Mouse (Mus musculus) olfactory bulb, adult 2 months (tissue): Measurements from ENCODE around the gene Mapk13.

Source experiments
- CTCF ChIP-seq: fragments of 200-500 bp; IDR thresholded peaks from 2 replicates; pipeline ENCODE4 v1.5.1; 2012; ENCODE audit warnings: low read depth, mild to moderate bottlenecking, low read length, moderate library complexity; ENCODE audit not compliant: insufficient read depth
- POLR2A ChIP-seq: fragments of 200-500 bp; IDR thresholded peaks from 2 replicates; pipeline ENCODE4 v1.6.1; 2012; ENCODE audit warnings: mild to moderate bottlenecking, low read depth, low read length, moderate library complexity; ENCODE audit not compliant: insufficient read depth

- TF ChIP-seq CTCF (no peak), POLR2A (no peak)
These were observed 37.7 kb downstream of the Mapk13 start for GRCm38 (mm10) chr17:28806770-28807169.
